Mouse (Mus musculus) lung, embryonic 14.5 days (tissue): ENCODE measurements at regions not wholly inside any gene's neighbourhood (a gene's known extent, or its start where the extent isn't known, plus 50 kb on each side); places are given as distances from the start of the nearest gene placed in this dataset.

ENCODE experiments used
- ATAC-seq: fragments of 200-750 bp; cut with Nextera tagmentation; 2 replicates; pipeline ENCODE4 v1.8.0; 2017; ENCODE audit warnings: mild to moderate bottlenecking, moderate TSS enrichment, moderate library complexity; ENCODE audit not compliant: insufficient read depth
- DNase-seq: peaks from one replicate; pipeline ENCODE4 v3.0.0-alpha.2; 2015
- H3K27ac ChIP-seq: fragments of 300-500 bp; sonication (generic); 2 replicates; pipeline ENCODE4 v1.5.1; 2014; ENCODE audit warnings: low read depth, mild to moderate bottlenecking, moderate library complexity
- H3K27me3 ChIP-seq: fragments of 300-500 bp; sonication (generic); 2 replicates; pipeline ENCODE4 v1.6.1; 2014; ENCODE audit warnings: low read length, control low read depth; ENCODE audit not compliant: insufficient read depth
- H3K36me3 ChIP-seq: fragments of 300-500 bp; sonication (generic); 2 replicates; pipeline ENCODE4 v1.6.1; 2014; ENCODE audit warnings: control low read depth; ENCODE audit not compliant: insufficient read depth
- H3K4me1 ChIP-seq: fragments of 300-500 bp; sonication (generic); 2 replicates; pipeline ENCODE4 v1.6.1; 2014; ENCODE audit warnings: antibody characterized with exemption, control low read depth; ENCODE audit not compliant: insufficient read depth
- H3K4me2 ChIP-seq: fragments of 300-500 bp; sonication (generic); 2 replicates; pipeline ENCODE4 v1.6.1; 2014; ENCODE audit warnings: mild to moderate bottlenecking
- H3K4me3 ChIP-seq: fragments of 300-500 bp; sonication (generic); 2 replicates; pipeline ENCODE4 v1.5.1; 2014; ENCODE audit warnings: low read depth, low read length
- H3K9ac ChIP-seq: fragments of 300-500 bp; sonication (generic); 2 replicates; pipeline ENCODE4 v1.6.1; 2014
- H3K9me3 ChIP-seq: fragments of 300-500 bp; sonication (generic); 2 replicates; pipeline ENCODE4 v1.6.1; 2016; ENCODE audit warnings: low read depth, low read length, control low read depth
- CTCF ChIP-seq: IDR thresholded peaks from 2 replicates; pipeline ENCODE4 v1.5.1; 2016; ENCODE audit warnings: antibody characterized with exemption, low read depth
- WGBS: fragments of 180-500 bp; shearing (Covaris S2); extraction: QIAGEN DNeasy Blood & Tissue Kit; methylation state at CpG from one replicate; pipeline ENCODE4 v1.1.7; 2014; 5-methylcytosine and 5-hydroxymethylcytosine counted together

DNA sequence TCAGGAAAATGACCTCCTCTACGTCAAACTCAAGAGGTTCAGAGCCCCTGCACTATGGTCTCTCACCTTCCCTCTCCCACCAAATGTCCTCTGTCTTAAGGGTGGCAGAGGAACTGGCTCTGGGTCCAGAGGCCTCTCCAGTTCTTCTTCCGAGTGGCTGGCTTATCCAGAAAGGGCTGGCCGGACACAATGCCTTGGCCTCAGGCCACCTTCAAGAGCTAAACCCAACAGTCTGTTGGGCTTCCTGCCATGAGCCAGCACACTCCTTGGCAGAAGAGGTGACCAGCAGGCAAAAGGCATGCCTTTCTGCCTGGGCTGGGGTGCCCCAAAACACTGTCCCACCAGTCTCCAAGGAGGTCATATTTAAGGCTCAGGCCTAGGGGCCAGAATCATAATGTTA lies 385.8 kb downstream of the H2al1j start:
- Histone ChIP-seq H3K4me1 (no peaks in the 10 kb centered on the region), H3K27ac (no peak overlapping the region), H3K27me3 (no peaks in the 10 kb centered on the region), H3K4me3 (no peak overlapping the region), H3K9me3 (no peaks in the 10 kb centered on the region), H3K4me2 (no peak overlapping the region), H3K9ac (no peak overlapping the region), H3K36me3 (no peaks in the 10 kb centered on the region)
- DNase-seq, result no peak
- no peak for ATAC-seq
- no peak for TF ChIP-seq CTCF
- WGBS, result 79% methylated on average over 3 of the region's 3 CpGs

DNA sequence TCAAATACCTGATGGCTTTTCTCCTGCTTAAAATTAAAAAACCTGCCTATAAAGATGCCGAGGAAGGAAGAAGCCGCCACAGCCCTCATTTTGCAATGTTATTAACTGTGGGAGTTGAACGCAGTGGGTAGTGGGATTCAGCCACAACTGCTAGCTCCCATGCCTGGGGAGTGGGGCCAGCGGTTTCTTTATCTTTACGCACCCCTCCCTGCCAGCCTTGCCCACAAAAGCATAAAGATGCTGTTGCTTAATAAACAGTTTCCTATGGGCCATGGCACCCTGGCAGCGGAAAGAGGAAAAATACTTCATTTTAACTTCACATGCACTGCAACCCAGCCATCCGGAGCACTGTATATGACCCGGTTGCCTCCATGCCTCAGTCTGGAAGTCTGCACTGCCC lies 389.2 kb downstream of the H2al1j start:
- no peaks in the 10 kb centered on the region for H3K4me1 ChIP-seq
- no peak for DNase-seq
- no peak overlapping the region for H3K4me3 ChIP-seq
- no peak for TF ChIP-seq CTCF
- no peaks in the 10 kb centered on the region for H3K27me3 ChIP-seq
- ATAC-seq, result no peak
- no peaks in the 10 kb centered on the region for H3K9me3 ChIP-seq
- H3K9ac ChIP-seq, result no peak overlapping the region
- no peak overlapping the region for H3K4me2 ChIP-seq
- WGBS, result 79% methylated on average over 8 of the region's 8 CpGs
- H3K36me3 ChIP-seq, result no peaks in the 10 kb centered on the region
- H3K27ac ChIP-seq, result no peak overlapping the region

DNA sequence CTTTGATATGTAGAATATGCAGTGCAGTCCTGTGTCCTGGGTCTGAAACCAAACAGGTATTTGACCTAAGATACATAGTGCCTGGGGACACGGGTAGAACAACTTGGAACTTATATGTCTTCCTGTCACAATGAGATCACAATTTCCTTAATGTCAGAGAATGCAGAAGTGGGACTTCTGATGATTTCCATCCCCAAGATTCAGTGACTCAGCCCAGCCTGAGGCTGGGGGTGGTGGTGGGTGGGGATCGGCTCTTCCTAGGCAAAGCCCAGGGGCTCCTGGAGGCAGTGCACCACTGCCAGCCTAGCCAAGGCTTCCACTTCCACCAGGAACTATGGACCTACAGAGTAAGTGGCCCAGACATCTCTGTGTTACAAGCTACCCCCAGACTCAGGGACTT lies 391.2 kb downstream of the H2al1j start:
- DNase-seq (no peak), ATAC-seq (no peak)
- H3K27me3 ChIP-seq, result no peaks in the 10 kb centered on the region
- no peaks in the 10 kb centered on the region for H3K36me3 ChIP-seq
- H3K4me2 ChIP-seq, result no peak overlapping the region
- H3K4me3 ChIP-seq, result no peak overlapping the region
- H3K4me1 ChIP-seq, result no peaks in the 10 kb centered on the region
- no peaks in the 10 kb centered on the region for H3K9me3 ChIP-seq
- 63% methylated on average over 2 of the region's 2 CpGs for WGBS
- TF ChIP-seq CTCF, result no peak
- H3K27ac ChIP-seq, result no peak overlapping the region
- no peak overlapping the region for H3K9ac ChIP-seq

DNA sequence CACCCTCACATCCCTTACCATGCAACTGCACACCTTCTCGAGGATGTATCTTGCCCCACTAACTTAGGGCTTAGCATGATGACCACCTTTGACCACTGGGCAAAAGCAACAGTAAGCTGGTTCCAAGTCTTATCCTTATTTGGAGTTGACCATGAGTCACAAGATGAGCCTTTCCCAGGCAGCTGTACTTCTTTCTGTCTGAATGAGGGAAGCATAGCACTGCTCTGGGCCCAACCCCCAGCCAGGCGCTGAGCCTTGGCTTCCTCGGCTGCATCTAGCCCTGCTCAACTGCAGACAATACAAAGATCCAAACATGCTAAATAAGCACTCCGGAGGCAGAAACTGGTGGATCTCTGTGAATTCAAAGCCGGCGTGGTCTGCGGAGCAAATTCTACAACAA lies 392.9 kb downstream of the H2al1j start:
- peak; percentile 69 for DNase-seq
- 63% methylated on average over 7 of the region's 7 CpGs for WGBS

DNA sequence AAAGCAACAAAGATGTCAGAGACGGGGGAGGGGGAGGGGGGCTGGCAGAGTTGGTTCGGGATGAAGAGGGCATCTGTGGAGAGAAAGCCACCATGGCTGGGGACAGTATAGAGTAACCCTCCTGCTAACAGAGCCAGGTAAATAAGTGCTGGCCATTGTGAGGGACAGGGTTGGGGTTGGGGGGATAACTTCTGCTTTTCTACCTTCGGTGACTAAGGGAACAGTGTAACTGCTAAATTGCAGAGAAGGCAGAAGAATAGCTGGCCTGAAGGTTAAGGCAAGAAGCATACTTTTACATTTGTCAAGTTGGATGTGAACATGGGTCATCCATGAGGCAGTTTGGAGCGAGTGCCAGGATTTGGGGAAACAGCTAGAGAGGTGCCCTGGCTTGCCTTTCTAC lies 395.1 kb downstream of the H2al1j start:
- WGBS, result 54% methylated on average over 4 of the region's 4 CpGs
- H3K9ac ChIP-seq, result no peak overlapping the region
- no peak for TF ChIP-seq CTCF
- H3K4me1 ChIP-seq, result no peaks in the 10 kb centered on the region
- ATAC-seq, result no peak
- H3K4me3 ChIP-seq, result no peak overlapping the region
- no peaks in the 10 kb centered on the region for H3K27me3 ChIP-seq
- no peak overlapping the region for H3K4me2 ChIP-seq
- no peak overlapping the region for H3K27ac ChIP-seq
- no peak for DNase-seq
- no peaks in the 10 kb centered on the region for H3K9me3 ChIP-seq
- H3K36me3 ChIP-seq, result no peaks in the 10 kb centered on the region

More for the DNA sequence above, 392.9 kb downstream of the H2al1j start:
- Histone ChIP-seq H3K4me1 (no peaks in the 10 kb centered on the region), H3K9me3 (no peaks in the 10 kb centered on the region), H3K27ac (no peak overlapping the region), H3K9ac (no peak overlapping the region), H3K4me2 (no peak overlapping the region), H3K36me3 (no peaks in the 10 kb centered on the region), H3K4me3 (no peak overlapping the region), H3K27me3 (no peaks in the 10 kb centered on the region)
- TF ChIP-seq CTCF, result no peak
- ATAC-seq, result peak; percentile 74; the same call in 1 of the 2 replicates

DNA sequence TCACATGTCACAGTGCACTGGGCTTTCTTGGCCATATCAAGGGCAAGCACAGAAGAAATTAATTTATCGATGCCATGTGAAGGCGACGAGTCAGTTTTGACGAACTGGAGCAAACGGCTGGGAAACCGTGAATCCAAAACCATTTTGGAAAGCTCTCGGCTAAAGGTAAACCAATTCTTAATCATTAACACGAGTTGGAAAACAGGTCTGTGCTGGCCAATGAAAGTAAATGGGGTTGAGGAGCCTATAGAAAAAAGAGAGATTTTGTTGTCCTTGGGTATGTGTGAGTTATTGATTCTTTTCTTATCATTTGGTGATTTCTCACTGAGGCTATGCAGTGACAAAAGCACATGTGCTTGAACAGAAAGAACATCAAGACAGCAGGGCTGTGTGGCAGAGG lies 397.1 kb downstream of the H2al1j start:
- H3K4me2 ChIP-seq, result no peak overlapping the region
- no peaks in the 10 kb centered on the region for H3K36me3 ChIP-seq
- no peak for ATAC-seq
- H3K9me3 ChIP-seq, result no peaks in the 10 kb centered on the region
- no peak for TF ChIP-seq CTCF
- 74% methylated on average over 8 of the region's 8 CpGs for WGBS
- H3K27me3 ChIP-seq, result no peaks in the 10 kb centered on the region
- no peak overlapping the region for H3K27ac ChIP-seq
- H3K9ac ChIP-seq, result no peak overlapping the region
- no peak overlapping the region for H3K4me3 ChIP-seq
- H3K4me1 ChIP-seq, result no peaks in the 10 kb centered on the region
- no peak for DNase-seq

DNA sequence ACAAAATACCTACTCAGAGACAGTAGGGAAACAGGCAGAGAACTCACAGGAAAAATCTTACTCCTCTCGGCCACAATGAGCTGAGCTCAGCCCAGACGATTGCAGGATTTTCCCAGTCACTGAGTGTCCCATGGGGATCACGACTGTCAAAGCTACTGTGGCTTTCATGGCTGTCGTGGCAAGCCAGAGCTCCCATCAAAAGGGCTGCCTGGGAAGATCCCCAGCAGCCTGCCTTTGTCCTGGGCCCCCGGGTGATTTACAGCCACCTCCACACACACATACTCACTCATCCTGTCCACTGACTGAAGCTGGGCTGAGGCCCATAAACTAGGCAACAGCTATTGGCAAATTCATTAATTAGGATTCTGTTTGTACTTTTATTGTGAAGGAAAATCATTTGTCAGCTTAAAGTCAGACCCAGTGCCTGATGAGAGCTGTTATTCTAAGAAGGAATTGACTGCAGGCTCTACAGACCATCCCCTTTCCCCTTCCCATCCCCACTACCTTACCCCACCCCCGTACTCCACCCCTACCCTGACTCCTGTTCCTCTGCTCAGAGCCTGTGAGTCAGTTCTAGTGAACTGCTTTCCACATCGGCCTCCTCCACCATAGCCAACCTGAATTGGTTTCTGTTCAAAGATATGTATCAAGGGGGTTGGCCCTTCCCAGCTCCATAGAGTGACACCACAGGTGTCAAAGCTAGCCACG lies 399.1 kb downstream of the H2al1j start:
- Histone ChIP-seq H3K36me3 (no peaks in the 10 kb centered on the region), H3K9ac (no peak overlapping the region), H3K9me3 (no peaks in the 10 kb centered on the region), H3K27me3 (no peaks in the 10 kb centered on the region), H3K4me1 (no peaks in the 10 kb centered on the region), H3K27ac (no peak overlapping the region), H3K4me2 (no peak overlapping the region), H3K4me3 (no peak overlapping the region)
- no peak for TF ChIP-seq CTCF
- no peak for ATAC-seq
- WGBS, result 37% methylated on average over 8 of the region's 8 CpGs
- DNase-seq, result peak; percentile 28

DNA sequence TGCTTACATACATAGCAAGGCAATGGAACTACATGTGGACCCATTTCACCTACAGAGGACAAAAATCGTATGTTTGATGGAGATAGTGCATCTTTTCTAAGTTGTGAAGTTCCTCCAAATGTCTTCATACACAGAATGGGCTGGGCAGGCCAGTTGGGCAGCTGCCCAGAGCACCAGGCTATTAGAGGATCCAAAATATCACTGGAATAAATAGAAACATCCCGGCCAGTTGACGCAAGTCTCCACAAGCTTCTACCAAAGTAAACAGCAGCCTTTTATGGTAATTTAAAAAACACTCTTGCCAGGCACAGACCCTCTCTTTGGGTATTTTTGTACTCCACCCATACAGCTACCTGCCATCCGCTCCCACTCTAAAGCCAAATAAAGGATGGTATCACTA lies 400.9 kb downstream of the H2al1j start:
- 62% methylated on average over 4 of the region's 4 CpGs for WGBS
- no peak for TF ChIP-seq CTCF
- peak; percentile 49 for DNase-seq
- Histone ChIP-seq H3K4me1 (no peaks in the 10 kb centered on the region), H3K36me3 (no peaks in the 10 kb centered on the region), H3K27me3 (no peaks in the 10 kb centered on the region), H3K4me3 (no peak overlapping the region), H3K9ac (no peak overlapping the region), H3K27ac (no peak overlapping the region), H3K4me2 (no peak overlapping the region), H3K9me3 (no peaks in the 10 kb centered on the region)
- no peak for ATAC-seq
